Mouse (Mus musculus) natural killer cell, adult 2 months (primary cell): ENCODE measurements at regions not wholly inside any gene's neighbourhood (a gene's known extent, or its start where the extent isn't known, plus 50 kb on each side); places are given as distances from the start of the nearest gene placed in this dataset.
A peak's percentile ranks its signal among the peaks of the same experiment; 100 is the strongest.
"Not testable (repeated sequence)": the region's sequence is repeated elsewhere in the genome, so short reads cannot be mapped to it uniquely, and the experiment has no call there.

Experiments
- DNase-seq, 2 experiments: peaks; one replicate each; pipeline ENCODE4 v3.0.0; 2022; ENCODE audit warnings: low spot score in 2 of 2

DNA sequence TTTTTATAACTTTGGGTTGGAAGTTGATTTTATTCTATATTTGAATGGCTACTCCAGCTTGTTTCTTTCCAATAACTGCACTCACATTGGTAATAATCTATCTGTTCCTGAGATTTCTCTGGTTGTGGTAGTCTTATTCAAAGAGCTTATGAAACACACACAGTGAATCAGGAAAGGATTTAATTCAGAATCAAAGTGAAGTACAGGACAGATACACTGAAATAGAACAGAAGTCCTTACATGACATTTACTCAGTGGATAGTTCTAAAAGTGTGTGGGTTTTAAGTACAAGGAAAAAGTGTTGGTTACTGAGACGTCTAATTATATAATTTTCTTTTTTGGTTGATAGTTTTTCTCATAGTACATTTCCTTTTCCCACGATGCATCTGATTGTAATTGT lies 859.7 kb downstream of the Rpia start:
- DNase-seq = no peak

DNA sequence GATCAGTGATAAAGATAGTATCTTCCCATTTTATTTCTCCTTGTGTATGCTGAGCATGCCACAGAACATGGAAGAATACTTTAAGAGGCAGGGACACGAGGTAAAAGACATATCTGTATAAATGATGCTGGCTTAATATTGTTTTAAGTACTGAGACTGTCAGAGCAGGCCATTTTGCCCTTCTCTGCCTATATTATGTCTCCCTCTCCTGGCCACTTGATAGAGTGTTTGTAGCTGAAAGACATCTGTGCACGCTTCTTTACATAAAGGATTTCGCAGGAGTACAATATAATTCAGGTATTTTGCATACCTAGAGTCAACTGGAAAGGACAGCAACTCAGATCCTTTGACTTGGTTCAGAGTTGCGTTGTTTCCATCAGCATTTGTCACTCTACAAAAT lies 877.3 kb downstream of the Rpia start:
- DNase-seq = no peak

DNA sequence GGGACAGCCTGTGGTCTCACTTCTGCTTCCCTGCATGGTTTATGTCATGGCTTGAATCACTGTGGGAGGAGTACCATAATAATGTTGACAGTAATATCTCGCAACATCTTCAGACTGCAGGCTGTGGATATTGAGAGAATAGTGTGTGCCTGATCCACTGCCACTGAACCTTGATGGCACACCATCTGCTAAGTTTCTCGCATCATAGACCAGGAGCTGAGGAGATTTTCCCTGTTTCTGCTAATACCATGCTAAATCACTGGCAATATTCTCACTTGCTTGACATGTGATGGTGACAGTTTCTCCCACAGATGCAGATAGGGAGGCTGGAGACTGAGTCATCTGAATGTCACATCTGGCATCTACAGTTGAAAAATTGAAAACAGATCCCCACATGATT lies 912.7 kb downstream of the Rpia start:
- DNase-seq = no peak

DNA sequence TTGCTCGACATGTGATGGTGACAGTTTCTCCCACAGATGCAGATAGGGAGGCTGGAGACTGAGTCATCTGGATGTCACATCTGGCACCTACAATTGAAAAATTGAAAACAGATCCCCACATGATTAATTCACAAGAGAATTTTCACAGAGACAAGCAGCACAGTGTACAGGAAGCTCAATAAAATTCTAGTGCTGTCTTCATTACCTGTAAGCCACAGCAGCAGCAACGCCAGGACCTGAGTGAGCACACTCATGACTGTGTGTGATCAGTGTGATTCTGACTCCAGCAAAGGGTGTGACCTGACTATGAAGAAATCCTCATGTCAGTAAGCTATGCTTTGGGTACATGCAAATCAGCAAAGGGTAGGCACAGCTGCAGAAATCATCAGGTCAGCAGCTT lies 933.4 kb downstream of the Rpia start:
- not testable (repeated sequence) for DNase-seq

DNA sequence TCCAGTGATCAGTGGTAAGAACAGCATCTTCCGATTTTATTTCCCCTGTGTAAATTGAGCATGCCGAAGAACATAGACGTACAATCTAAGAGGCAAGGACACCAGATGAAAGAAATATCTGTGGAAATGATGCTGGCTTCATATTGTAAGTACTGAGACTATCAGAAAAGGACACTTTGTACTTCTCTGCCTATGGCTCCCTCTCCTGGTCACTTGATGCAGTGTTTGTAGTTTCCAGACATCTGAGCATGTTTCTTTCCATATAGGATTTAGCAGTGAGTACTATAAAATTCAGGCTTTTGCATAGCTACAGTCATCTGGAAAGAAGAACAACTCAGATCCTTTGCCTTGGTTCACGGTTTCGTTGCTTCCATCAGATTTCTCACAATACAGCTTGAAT lies 963.4 kb downstream of the Rpia start:
- not testable (repeated sequence) for DNase-seq

DNA sequence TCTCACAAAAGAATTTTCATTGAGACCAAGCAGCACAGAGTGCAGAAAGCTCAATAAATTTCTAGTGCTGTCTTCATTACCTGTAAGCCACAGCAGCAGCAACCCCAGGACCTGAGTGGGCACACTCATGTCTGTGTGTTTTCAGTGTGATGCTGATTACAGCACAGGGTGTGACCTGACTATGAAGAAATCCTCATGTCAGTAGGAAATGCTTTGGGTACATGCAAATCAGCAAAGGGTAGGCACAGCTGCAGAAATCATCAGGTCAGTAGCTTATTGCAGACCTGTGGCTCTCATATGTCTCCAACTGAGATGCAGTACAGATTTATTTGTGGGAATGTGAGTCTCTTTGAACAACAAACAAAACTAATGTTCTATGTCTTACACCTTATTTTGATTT lies 977.1 kb downstream of the Rpia start:
- peak in 1 of 2 experiments; percentile 5 for DNase-seq

DNA sequence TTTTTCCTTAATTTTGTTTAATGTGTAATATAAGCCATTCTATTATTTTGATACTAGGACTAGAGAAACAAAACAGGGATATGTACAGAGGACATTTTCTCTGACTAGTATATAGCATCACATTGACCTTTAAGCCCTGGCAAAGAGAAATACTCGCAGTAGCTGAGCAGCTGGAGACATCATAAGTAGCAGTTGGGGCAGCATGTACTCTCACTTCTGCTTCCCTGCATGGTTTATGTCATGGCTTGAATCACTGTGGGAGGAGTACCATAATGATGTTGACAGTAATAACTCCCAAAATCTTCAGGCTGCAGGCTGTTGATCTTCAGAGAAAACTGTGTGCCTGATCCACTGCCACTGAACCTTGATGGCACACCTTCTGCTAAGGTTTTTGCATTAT lies 977.7 kb downstream of the Rpia start:
- peak in 1 of 2 experiments; percentile 8 for DNase-seq

DNA sequence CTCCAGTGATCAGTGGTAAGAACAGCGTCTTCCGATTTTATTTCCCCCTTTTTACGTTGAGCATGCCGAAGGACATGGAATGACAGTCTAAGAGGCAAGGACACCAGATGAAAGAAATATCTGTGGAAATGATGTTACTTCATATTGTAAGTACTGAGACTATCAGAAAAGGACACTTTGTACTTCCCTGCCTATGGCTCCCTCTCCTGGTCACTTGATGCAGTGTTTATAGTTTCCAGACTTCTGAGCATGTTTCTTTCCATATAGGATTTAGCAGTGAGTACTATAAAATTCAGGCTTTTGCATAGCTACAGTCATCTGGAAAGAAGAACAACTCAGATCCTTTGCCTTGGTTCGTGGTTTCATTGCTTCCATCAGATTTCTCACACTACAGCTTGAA lies 1011.7 kb downstream of the Rpia start:
- DNase-seq = peak in 1 of 2 experiments; percentile 0

DNA sequence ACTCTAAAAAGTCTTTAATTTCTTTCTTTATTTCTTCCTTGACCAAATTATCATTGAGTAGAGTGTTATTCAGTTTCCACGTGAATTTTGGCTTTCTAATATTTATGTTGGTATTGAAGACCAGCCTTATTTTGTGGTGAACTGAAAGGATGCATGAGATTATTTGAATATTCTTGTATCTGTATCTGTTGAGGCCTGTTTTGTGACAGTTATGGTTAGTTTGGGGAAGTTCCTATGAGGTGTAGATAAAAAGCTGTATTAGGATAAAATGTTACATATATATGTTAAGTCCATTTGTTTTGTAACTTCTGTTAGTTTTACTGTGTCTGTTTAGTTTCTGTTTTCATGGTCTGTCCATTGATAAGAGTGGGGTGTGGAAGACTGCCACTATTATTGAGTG lies 1014.7 kb downstream of the Rpia start:
- DNase-seq = not testable (repeated sequence)

DNA sequence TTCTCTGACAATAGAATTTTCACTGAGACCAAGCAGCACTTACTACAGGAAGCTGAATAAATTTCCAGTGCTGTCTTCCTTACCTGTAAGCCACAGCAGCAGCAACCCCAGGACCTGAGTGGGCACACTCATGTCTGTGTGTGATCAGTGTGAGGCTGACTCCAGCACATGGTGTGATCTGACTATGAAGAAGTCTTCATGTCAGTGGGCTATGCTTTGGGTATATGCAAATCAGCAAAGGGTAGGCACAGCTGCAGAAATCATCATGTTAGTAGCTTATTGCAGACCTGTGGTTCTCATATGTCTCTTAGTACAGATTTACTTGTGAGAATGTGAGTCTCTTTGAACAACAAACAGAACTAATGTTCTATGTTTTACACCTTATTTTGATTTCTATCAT lies 1027.2 kb downstream of the Rpia start:
- DNase-seq = no peak

DNA sequence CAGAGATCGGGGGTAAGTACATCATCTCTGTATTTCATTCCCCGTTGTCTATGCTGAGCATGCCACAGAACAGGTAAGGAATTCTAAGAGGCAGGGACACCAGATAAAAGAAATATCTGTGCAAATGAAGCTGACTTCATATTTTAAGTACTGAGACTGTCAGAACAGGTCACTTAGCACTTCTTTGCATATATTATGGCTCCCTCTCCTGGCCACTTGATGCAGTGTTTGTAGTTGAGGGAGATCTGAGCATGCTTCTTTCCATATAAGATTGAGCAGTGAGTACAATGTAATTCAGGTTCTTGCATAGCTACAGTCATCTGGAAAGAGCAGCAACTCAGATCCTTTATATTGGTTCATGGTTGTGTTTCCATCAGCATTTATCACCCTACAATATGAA lies 1033.4 kb downstream of the Rpia start:
- peak in 1 of 2 experiments; percentile 7 for DNase-seq

DNA sequence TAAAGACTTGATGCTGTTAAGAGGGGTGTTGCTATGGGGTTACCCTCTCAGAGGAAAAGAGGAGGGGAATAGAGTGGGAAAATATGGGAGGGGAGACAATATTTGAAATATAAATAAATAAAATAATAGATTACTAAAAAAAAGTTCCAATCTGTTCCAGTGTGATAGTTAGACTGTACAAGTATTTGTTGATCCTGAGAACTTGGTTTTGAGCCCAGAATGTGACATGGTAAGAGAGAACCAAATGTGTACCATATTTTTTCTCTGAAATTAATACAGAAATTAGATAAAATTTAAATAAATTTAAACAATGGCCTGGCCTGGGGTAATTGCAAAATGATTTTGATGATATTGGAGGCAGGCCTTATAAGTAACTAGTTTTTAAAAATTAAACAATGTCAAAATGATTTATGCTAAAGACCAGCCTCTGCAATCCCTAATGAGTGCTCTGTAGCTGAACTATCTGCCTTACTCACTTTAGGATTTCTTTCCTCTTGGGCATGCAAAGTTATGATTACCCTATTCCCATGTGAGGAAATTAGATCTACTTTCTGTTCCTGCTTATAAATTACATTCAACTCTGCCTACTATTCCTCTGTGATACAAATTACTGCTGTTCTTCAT lies 1052.9 kb downstream of the Rpia start:
- no peak for DNase-seq

DNA sequence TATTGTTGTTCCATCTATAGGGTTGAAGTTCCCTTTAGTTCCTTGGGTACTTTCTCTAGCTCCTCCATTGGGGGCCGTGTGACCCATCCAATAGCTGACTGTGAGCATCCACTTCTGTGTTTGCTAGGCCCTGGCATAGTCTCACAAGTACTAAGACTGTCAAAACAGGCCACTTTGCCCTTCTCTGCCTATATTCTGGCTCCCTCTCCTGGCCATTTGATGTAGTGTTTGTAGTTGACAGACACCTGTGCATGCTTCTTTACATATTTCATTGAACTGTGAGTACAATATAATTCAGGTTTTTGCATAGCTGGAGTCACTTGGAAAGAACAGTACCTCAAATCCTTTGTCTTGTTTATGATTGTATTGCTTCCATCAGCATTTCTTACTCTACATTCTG lies 1059.2 kb downstream of the Rpia start:
- peak in 1 of 2 experiments; percentile 50 for DNase-seq

DNA sequence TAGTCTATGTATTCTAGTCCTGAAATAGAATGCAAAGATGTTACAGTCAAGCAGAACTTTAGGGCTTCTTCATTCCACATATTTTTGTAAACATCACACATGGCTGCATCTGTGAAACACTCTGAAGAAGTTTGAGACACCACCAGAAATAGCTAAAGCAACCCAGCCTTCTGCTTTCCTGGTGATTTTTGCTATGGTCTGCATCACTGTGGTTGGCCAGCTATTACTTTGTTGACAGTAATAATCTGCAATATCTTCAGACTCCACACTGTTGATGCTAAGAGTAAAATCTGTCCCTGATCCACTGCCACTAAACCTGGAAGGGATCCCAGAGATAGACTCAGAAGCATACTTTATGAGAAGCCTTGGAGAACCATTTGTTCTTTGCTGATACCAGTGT lies 1065.7 kb downstream of the Rpia start:
- DNase-seq = no peak

DNA sequence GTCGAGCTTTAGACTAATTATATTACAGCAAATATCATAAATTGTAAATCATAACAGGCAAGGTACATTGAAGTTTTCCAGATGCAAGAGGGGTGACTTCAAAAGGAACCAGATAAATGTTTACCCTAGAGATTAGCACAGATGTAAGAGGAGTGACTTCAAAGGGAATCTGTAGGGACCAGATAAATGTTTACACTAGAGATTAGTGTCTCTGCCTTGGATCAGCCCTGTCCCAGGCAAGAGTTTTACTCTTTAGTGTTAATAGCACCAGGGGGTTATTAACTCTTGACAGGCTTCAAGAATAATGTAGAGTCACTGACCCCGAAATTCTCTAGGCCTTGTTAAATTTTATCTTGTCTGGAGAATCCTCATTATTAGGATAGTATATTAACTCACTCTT lies 1089.2 kb downstream of the Rpia start:
- DNase-seq = not testable (repeated sequence)

DNA sequence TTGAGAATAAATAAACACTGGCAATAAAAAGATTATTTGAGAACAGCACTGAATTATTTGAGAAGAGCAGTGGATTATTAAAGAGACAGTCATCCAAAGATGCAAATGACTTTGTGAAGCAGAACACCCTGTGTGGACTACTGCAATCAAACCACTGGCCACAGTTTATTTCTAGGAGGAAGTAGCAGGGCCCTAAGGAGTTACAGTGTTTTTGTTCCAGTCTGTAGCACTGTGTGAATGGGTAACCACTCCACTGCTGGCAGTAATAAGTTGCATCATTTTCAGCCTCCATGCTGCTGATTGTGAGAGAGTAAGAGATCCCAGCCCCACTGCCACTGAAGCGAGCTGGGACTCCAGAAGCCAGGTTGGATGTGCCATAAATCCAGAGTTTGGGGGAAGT lies 1110.9 kb downstream of the Rpia start:
- DNase-seq = peak in 1 of 2 experiments; percentile 14

DNA sequence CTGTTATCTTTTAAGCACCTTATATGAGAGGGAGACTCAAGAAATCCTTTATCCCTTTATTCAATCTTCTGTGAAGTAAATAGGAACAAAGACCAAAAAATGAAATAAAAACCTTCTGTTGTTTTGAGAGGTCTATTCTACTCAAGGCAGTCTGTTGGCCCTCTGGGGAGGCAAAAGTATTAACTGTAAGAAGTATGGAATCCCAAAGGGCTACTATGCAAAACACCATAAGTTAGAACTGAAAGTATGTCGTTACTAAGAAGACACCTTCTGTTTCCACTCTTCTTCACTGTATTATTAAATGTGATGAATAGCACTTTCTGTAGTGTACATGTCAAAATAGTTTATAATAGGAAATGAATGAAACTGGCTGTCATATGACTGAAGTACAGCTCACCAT lies 1129.6 kb downstream of the Rpia start:
- not testable (repeated sequence) for DNase-seq
